Mouse (Mus musculus): ENCODE results near the gene Ankle1.

- peak; percentile 33; the same call in 1 of the 2 replicates for TF ChIP-seq POLR2A (IDR thresholded peaks at IDR 0.05; ENCODE audit: low read depth, low read length)
- TF ChIP-seq CTCF (IDR thresholded peaks at IDR 0.05; ENCODE audit: borderline replicate concordance, insufficient read depth, low read length) = no peak
These were observed 37.4 kb upstream of the Ankle1 start for GRCm38 (mm10) chr8:71368366-71368765.
